Mouse (Mus musculus): ENCODE measurements at regions not wholly inside any gene's neighbourhood (a gene's known extent, or its start where the extent isn't known, plus 50 kb on each side); places are given as distances from the start of the nearest gene placed in this dataset.

GRCm38 (mm10) chr8:88450864-88451657 lies 70.1 kb upstream of the Nkd1 start:
- H3K4me3 ChIP-seq (replicated peaks), result no peak overlapping the region
- H3K36me3 ChIP-seq (replicated peaks), result no peaks in the 10 kb centered on the region
- WGBS (ENCODE audit: insufficient replicate concordance), result 6% methylated on average over 26 of the region's 26 CpGs
- no peak for ATAC-seq (ENCODE audit: insufficient read depth)
- no peak overlapping the region for H3K9ac ChIP-seq
- no peak overlapping the region for H3K27ac ChIP-seq (replicated peaks)
- no peaks in the 10 kb centered on the region for H3K9me3 ChIP-seq (replicated peaks)
- H3K27me3 ChIP-seq, result peaks cover 72% of the 10 kb centered on the region
- 0 out of 2 replicates have a peak, but pooled peaks cover 13% of the 10 kb centered on the region for H3K4me1 ChIP-seq (replicated peaks)
- H3K4me2 ChIP-seq, result no peak overlapping the region

GRCm38 (mm10) chr8:88451658-88452500 lies 69.3 kb upstream of the Nkd1 start:
- Histone ChIP-seq H3K4me3 (replicated peaks) (no peak overlapping the region), H3K4me1 (replicated peaks) (0 out of 2 replicates have a peak, but pooled peaks cover 13% of the 10 kb centered on the region), H3K9me3 (replicated peaks) (no peaks in the 10 kb centered on the region), H3K4me2 (no peak overlapping the region), H3K9ac (no peak overlapping the region), H3K27me3 (peaks cover 77% of the 10 kb centered on the region), H3K27ac (replicated peaks) (no peak overlapping the region), H3K36me3 (replicated peaks) (no peaks in the 10 kb centered on the region)
- no peak for ATAC-seq (ENCODE audit: insufficient read depth)
- WGBS (ENCODE audit: insufficient replicate concordance), result 12% methylated on average over 17 of the region's 17 CpGs

- H3K9me3 ChIP-seq (replicated peaks), result no peaks in the 10 kb centered on the region
- 36% methylated on average over 6 of the region's 6 CpGs for whole genome bisulfite sequencing (ENCODE audit: insufficient replicate concordance)
- H3K4me2 ChIP-seq, result no peak overlapping the region
- H3K4me1 ChIP-seq (replicated peaks), result 0 out of 2 replicates have a peak, but pooled peaks cover 13% of the 10 kb centered on the region
- no peaks in the 10 kb centered on the region for H3K36me3 ChIP-seq (replicated peaks)
- H3K27me3 ChIP-seq, result peaks cover 80% of the 10 kb centered on the region
- H3K27ac ChIP-seq (replicated peaks), result no peak overlapping the region
- H3K4me3 ChIP-seq (replicated peaks), result no peak overlapping the region
- ATAC-seq (ENCODE audit: insufficient read depth), result no peak
- H3K9ac ChIP-seq, result no peak overlapping the region
These were observed 68.7 kb upstream of the Nkd1 start for GRCm38 (mm10) chr8:88452501-88452847.

GRCm38 (mm10) chr8:88454048-88454696 lies 67.0 kb upstream of the Nkd1 start:
- no peaks in the 10 kb centered on the region for H3K9me3 ChIP-seq (replicated peaks)
- H3K27me3 ChIP-seq, result peaks cover 80% of the 10 kb centered on the region
- H3K27ac ChIP-seq (replicated peaks), result no peak overlapping the region
- ATAC-seq (ENCODE audit: insufficient read depth), result no peak
- H3K4me2 ChIP-seq, result peak overlapping the region; percentile 66
- no peaks in the 10 kb centered on the region for H3K36me3 ChIP-seq (replicated peaks)
- WGBS (ENCODE audit: insufficient replicate concordance), result under 1% methylated on average over 75 of the region's 75 CpGs
- H3K9ac ChIP-seq, result no peak overlapping the region
- H3K4me3 ChIP-seq (replicated peaks), result peak overlapping the region; percentile 45
- 0 out of 2 replicates have a peak, but pooled peaks cover 13% of the 10 kb centered on the region for H3K4me1 ChIP-seq (replicated peaks)

GRCm38 (mm10) chr8:88454906-88455305 lies 66.2 kb upstream of the Nkd1 start:
- Histone ChIP-seq H3K4me2 (0 out of 2 replicates have a peak overlapping the region, but pooled peaks have one; percentile 66), H3K9ac (no peak overlapping the region), H3K36me3 (replicated peaks) (no peaks in the 10 kb centered on the region), H3K4me1 (replicated peaks) (0 out of 2 replicates have a peak, but pooled peaks cover 13% of the 10 kb centered on the region), H3K9me3 (replicated peaks) (no peaks in the 10 kb centered on the region), H3K27me3 (peaks cover 72% of the 10 kb centered on the region), H3K4me3 (replicated peaks) (no peak overlapping the region), H3K27ac (replicated peaks) (no peak overlapping the region)
- no peak for ATAC-seq (ENCODE audit: insufficient read depth)
- 10% methylated on average over 4 of the region's 4 CpGs for WGBS (ENCODE audit: insufficient replicate concordance)

GRCm38 (mm10) chr8:88455434-88456020 lies 65.6 kb upstream of the Nkd1 start:
- Histone ChIP-seq H3K9me3 (replicated peaks) (no peaks in the 10 kb centered on the region), H3K9ac (no peak overlapping the region), H3K27ac (replicated peaks) (no peak overlapping the region), H3K4me2 (no peak overlapping the region), H3K27me3 (peaks cover 66% of the 10 kb centered on the region), H3K36me3 (replicated peaks) (no peaks in the 10 kb centered on the region), H3K4me1 (replicated peaks) (0 out of 2 replicates have a peak, but pooled peaks cover 13% of the 10 kb centered on the region), H3K4me3 (replicated peaks) (no peak overlapping the region)
- ATAC-seq (ENCODE audit: insufficient read depth), result no peak
- 5% methylated on average over 28 of the region's 28 CpGs for WGBS (ENCODE audit: insufficient replicate concordance)

GRCm38 (mm10) chr8:88459197-88459596 lies 62.0 kb upstream of the Nkd1 start:
- H3K9ac ChIP-seq, result no peak overlapping the region
- H3K4me2 ChIP-seq, result no peak overlapping the region
- 0 out of 2 replicates have a peak, but pooled peaks cover 4% of the 10 kb centered on the region for H3K4me1 ChIP-seq (replicated peaks)
- WGBS (ENCODE audit: insufficient replicate concordance), result 70% methylated on average over 2 of the region's 2 CpGs
- no peak for ATAC-seq (ENCODE audit: insufficient read depth)
- no peak overlapping the region for H3K27ac ChIP-seq (replicated peaks)
- H3K9me3 ChIP-seq (replicated peaks), result no peaks in the 10 kb centered on the region
- H3K4me3 ChIP-seq (replicated peaks), result no peak overlapping the region
- no peaks in the 10 kb centered on the region for H3K36me3 ChIP-seq (replicated peaks)
- H3K27me3 ChIP-seq, result peaks cover 29% of the 10 kb centered on the region

- H3K27me3 ChIP-seq, result no peaks in the 10 kb centered on the region
- H3K4me2 ChIP-seq, result no peak overlapping the region
- no peak overlapping the region for H3K27ac ChIP-seq (replicated peaks)
- H3K4me1 ChIP-seq (replicated peaks), result no peaks in the 10 kb centered on the region
- H3K9me3 ChIP-seq (replicated peaks), result no peaks in the 10 kb centered on the region
- H3K4me3 ChIP-seq (replicated peaks), result no peak overlapping the region
- H3K36me3 ChIP-seq (replicated peaks), result no peaks in the 10 kb centered on the region
- H3K9ac ChIP-seq, result no peak overlapping the region
- ATAC-seq (ENCODE audit: insufficient read depth), result no peak
- WGBS (ENCODE audit: insufficient replicate concordance), result 47% methylated on average over 3 of the region's 3 CpGs
These were observed 53.4 kb upstream of the Nkd1 start for GRCm38 (mm10) chr8:88467756-88468155.

- WGBS (ENCODE audit: insufficient replicate concordance), result 56% methylated on average over 8 of the region's 8 CpGs
- H3K27ac ChIP-seq (replicated peaks), result no peak overlapping the region
- no peaks in the 10 kb centered on the region for H3K9me3 ChIP-seq (replicated peaks)
- no peak overlapping the region for H3K9ac ChIP-seq
- no peaks in the 10 kb centered on the region for H3K4me1 ChIP-seq (replicated peaks)
- no peaks in the 10 kb centered on the region for H3K36me3 ChIP-seq (replicated peaks)
- no peak overlapping the region for H3K4me2 ChIP-seq
- no peaks in the 10 kb centered on the region for H3K27me3 ChIP-seq
- no peak for ATAC-seq (ENCODE audit: insufficient read depth)
- H3K4me3 ChIP-seq (replicated peaks), result no peak overlapping the region
These were observed 50.2 kb upstream of the Nkd1 start for GRCm38 (mm10) chr8:88470931-88471455.
